Mouse (Mus musculus): ENCODE measurements around the gene Speer4b.

DNA sequence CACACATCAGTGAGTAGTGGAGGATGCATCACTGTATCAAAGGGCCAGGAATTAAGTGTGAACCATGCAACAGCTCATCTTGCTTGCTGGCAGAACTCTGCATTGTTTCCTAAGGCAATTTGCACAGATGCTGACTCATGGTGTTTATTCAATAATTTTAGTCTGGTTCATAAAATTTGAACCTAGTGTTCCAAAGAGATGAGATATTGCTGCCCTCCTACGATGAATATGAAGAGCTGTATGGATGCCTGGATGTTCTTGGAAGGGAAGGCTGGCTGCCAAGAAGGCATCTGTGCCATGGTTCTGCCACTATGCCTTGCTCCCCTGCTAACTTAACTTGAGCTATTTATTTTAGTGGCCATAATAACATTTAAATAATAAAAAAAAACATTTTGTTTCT is 44.3 kb downstream of the Speer4b start:
- TF ChIP-seq CTCF (conservative IDR thresholded peaks at IDR 0.05; ENCODE audit: low read length) (no peak), NANOG (IDR thresholded peaks at IDR 0.05; ENCODE audit: borderline replicate concordance, low read length) (no peak)
